Mouse (Mus musculus) neural tube, embryonic 10.5 days (tissue): ENCODE measurements around the gene Gm28048.

Source experiments
- DNase-seq: peaks from one replicate; pipeline ENCODE4 v3.0.0-alpha.2; 2017; ENCODE audit warnings: low spot score; ENCODE audit errors: extremely low spot score

The Gm28048 gene

DNA sequence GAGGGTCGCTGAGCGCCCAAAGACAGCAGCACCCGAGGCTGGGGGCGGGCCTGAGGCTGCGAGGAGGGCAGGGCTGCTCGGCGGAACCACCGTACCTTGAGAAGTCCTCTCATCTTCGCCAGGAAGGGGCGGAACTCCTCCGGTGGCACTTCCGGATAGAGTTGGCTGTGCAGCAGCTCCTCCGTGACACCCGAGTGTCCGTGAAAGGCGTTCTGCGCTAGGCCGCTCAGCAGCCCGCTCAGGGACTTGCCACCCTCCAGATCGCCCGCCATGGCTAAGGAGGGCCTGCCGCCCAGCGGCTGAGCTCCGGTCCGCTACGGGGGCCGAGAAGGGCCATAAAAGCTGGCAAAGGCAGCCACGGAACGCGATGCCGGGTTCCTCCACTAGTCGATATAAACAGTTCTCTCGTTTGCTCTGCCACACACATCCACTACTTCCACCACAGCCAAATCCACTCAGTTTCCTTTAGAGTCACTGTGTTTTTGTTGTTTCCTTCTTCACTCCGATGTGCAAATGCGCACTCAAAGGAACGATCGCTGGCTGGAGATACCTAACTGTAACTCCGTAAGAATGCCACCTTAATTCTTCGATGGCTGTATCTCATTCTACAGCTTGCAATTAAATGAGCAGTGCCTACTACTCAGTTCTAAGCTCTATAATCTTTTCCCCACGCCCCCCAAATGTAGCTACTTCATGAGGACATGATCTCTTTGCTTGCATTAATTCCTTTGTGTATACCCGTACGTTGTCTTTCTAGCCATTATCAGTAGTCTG is at the start of gene Gm28048, which contains the start of gene Commd1:
Gene Gm28048 (minus strand): TSS at position 107 of the 774 bp plus-strand sequence.
Gene Commd1 (minus strand): TSS at position 399 of the 774 bp plus-strand sequence.
- DNase-seq: peak; percentile 95

DNA sequence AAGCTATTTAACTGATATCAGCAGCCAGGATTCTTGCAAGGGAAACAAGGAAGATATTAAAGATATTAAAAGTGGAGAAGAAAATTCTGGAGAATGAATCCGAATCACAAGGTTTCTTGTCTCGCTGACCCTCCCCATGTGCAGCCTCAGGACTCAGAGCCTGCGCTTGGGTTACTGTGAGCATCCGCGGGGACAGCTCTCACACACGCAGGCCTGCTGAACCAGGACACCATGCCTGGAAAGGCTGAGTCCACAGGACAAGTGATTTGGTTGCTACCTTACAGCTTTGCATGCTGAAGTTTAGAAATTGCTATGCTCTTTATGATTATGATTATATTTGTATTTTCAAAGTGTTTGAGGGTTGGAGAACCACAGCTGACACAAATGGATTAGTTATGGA is 47.5 kb upstream of the Gm28048 start:
- no peak for DNase-seq

DNA sequence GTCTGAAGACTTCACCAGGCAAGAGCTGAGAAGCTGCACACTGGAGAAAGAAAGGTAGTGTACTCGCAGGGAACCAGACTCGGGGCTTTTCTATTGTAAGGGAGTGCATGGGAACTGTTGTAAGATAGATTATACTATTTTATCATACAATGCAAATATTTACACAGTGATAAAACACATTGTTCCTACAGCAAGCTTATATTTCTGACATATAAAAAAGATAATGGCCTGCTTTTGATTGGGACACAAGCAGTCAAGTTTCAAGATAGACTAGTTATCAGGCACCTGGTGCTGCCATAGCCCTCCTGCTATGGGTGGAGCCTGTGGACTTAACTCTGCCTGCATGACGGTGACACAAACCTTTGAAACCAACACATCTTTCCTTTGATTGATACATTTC is 47.1 kb upstream of the Gm28048 start:
- DNase-seq: no peak

DNA sequence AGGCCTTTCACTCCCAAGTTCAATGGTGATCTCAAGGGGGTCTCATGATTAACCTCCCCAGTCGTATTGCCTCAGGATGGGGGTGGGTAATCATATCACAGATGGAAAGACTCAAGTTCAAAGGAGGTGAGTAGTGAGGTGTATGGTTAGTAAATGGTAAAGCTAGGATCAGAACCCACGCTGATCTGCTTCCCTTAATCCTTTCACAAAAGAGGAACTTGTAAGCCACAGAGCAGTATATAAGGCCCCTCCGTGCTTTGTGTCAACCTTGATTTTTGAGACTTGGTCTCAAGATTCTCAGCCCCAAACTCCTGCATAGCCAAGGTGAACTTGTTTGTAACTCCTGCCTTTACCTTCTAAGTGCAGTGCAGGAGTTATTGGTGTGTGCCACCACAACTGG is 42.3 kb upstream of the Gm28048 start:
- no peak for DNase-seq

DNA sequence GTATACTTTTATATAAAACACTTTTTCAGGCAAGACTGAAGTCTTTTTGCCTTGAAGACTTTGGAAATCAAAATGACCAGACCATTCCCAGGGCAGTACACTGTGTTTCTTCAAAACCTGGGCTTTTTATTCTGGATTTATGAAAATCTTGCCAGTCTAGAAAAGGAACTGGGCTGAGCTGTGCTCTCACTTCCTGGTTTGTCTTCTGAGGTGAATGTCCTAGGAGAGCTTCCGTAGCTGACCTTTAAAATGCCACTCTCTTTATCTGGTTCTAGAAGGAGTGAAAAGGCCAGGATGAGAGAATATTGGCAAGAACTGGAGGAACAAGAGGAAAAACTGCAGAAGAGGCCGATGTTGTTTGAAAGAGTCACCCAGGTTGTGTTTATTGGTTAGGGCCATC is 41.3 kb upstream of the Gm28048 start:
- no peak for DNase-seq

DNA sequence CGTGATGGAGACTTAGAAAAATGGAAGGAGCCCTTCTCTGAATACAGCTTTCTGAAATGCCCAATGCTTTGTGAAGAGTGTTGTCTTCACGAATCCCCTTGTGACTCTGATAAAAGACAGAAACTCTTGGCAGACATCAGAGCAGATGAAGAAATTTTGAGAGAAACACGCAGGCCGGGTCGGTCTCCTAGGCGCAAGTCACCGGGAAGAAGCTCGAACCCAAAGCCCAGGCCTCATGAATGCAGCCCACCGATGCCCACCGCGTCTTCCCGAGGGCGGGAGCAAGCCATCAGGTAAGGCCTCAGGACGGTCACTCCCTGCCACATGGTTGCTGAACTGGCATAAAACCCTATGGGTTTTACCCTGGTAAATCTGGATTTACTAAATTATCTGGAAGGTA is 39.0 kb upstream of the Gm28048 start:
- DNase-seq: no peak

DNA sequence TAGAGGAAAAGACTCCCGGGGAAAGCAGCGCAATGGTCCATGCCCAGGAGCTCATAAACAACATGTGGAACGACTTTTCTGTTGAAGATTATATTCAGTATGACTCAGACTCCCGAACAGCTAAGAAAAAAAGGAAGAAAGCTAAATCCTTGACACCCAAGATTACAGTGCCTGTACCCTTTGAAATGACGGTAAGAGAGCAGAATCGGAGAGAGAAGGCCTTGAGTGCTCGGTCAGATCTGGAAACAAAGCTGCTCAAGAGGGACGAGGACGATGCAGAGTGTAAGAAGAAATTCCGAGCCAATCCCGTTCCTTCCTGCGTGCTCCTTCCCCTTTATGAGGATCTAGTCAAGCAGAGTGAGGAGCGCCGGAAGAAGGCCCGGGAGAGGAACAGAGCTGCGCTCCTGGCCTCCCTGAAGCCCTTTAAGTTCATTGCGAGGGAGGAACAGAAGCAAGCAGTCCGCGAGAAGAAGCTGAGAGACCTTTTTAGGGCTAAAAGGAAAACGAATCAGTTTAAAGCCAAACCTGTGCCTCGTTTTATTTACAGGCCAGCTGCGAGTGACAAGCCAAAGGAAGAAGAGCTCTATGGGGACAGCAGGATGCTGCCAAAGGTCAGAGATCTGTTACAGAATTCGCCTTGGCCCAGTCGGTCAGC is 38.4 kb upstream of the Gm28048 start:
- no peak for DNase-seq

DNA sequence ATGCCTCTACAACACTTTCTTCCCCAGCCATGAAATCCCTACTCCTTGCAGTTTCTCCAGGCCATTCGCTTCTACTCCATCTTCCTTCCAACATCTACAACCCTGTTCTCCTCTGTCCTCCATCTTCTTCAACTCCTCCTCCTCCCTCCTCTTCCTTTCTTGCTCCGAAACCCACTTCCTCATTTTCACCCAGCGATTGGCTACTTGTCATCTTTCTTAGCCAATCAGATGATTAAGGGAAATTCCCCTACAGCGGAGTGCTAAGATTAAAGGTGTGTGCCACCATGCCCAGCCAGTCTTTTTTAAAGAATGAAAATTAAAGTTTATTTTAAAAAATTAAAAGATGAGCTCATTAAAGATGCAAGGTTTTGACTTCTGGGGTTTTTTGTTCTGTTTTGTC is 36.1 kb upstream of the Gm28048 start:
- no peak for DNase-seq

DNA sequence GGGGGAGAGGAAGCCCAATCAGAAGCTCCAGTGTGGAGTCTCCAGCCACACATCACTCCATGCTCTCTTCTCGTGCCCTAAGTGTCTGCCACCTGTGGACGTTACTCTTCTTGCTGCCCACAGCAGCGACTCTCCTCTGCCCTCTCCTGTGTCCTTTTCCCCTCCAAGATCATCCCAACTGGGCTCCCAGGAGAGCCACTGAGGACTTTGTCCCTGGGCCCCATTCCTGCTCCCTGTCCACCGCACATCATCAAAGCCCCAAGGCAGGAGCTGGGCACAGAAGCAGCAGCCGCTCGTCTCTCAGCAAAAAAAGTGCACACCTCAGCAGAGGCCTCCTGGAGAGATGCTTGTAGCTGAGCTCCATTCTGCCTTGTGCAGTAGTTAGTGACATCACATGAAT is 33.1 kb upstream of the Gm28048 start:
- DNase-seq: no peak

DNA sequence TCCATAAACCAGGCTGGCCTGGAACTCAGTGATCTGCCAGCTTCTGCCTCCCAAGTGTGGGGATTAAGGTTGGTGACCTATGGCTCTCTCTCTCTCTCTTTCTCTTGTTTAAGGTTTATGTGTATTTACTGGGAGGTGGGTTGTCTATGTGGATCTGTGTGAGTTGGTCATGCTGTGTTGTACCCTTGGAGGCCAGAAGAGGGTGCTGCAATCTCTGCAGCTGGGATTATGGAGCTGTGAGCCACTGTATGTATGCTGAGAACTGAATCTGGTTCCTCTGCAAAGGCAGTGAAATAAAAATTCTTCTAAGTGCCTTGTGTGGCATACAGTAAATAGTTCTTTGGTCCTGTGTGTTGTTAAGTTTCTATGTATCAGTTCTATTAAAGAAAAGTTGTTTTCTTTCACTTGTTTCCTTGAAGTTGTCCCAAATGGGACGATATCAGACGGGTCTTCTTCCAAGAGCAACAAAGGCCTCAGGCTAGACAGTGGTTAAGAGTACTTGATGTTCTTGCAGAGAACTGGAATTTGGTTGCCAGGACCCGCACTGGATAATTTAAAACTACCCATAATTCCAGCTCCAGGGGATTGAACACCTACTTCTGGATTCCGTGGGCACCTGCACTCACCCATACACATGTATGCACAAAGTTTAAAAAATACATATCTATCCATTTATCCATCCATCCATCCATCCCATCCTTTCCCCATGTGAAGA is 31.8 kb upstream of the Gm28048 start:
- DNase-seq: no peak

DNA sequence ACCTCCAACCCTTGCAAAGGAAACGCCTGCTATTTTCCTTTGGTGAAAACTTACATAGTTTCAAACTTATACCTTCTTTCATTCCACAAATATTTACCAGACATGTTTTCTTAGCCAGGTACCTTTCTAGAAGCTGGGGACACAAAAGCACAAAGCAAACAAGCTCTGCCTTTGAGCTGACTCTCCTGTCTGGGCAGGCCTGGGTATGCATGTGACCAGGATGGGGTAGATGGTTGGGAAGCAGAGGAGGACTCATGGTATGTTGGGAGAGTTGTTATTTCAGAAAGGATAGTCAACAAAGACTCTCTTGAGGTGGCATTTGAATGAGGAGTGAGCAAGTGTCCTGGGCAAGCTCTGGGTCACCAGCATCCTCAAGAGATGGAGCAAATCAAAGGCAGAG is 31.2 kb upstream of the Gm28048 start:
- DNase-seq: no peak

DNA sequence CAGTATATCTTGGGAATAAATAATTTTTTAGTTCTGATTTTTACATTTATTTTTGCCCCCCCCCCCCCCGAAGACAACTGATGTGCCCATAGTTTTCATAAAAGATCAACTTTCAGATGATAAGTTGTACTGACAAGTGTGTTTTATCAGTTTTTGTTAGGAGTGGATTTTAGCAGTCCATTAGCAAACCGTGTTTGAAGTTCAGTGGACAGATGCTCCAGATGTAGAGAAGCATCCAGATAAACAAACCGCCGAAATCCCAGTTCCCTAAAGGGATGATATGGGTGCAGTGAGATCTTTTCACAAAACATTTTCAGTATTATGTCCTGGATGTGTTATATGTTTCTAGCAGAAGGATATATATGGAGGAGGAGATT is 26.9 kb upstream of the Gm28048 start:
- no peak for DNase-seq

DNA sequence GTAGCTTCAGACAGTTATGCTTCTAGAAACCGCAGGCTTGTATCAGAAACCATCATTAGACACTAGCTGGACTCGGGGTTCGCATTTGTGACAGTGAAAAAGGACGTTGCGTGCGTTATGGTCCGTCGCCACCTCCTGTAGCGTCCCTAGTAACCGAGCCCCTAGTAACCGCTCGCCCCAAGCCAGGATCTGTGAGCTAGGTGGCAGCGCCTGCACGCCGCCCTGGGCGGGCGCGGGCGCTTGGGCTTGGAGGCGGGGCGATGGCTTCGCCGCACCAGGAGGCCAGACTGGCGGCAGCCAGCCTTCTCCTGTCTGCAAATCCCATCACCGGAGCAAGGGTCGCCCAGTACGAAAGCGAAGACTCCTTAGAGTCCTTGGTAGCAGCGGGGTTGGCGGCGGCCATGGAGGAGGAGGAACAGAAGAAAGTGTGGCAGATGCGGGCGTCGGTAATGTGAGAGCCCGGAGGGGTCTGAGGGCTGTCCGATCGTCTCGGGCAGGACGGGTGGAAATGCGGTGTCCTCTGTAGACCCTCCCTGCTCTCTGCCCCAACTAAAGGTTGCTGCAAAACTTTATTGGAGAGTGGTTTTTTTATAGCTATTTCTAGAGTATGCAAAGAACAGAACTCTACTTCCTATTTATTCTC is 26.4 kb upstream of the Gm28048 start:
- DNase-seq: peak; percentile 89

DNA sequence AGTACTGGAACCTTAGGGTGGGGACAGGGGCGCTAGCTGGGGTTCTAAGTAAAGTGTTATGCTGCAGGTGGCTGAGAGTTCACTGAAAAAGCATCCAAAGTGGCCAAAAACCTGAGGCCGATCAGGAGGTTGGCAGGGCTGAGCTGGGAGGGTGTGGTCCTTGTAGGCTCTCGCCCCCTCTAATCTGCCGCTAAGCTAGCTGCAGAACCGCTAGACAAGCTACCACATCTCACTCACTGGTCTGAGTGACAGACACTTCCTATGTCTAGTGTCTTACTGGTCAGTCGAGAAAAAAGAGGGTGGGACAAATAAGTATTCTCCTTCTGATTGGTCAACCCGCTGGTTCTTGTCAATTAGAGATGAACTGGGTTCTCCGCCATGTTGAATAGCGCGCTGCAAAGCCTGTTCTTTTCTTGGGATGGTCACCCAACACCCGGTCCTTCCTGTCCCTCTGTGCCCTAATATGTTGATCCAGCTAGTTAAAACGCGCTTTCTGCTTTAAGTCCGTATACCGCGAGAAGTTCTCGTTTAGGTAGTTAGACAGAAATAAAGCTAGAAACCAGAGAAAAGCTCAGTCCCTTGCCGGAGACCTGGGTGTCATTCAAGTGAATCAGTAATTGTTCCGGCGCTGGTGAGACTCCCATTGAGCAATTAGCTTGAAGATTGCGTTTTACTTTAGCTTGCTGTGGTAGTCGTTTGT is 25.7 kb upstream of the Gm28048 start, which contains the start of gene Fam161a:
Gene Fam161a (plus strand): TSS at position 51 of the 700 bp plus-strand sequence.
- peak; percentile 77 for DNase-seq

DNA sequence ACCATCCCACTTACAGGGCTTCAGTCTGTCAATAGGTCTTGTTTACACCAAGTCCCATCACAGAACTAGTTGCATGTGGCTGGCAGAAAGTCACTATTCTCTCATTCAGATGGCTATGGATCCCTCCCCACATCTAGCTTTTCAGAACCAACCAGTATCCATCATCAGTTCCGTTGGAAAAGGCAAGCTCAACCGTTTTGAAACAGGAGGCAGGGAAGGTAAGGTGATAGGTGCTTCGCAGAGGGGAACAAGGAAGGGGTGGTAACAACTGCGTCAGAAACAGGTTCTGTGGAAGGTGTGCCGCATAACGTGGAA is 25.2 kb upstream of the Gm28048 start:
- DNase-seq: no peak

DNA sequence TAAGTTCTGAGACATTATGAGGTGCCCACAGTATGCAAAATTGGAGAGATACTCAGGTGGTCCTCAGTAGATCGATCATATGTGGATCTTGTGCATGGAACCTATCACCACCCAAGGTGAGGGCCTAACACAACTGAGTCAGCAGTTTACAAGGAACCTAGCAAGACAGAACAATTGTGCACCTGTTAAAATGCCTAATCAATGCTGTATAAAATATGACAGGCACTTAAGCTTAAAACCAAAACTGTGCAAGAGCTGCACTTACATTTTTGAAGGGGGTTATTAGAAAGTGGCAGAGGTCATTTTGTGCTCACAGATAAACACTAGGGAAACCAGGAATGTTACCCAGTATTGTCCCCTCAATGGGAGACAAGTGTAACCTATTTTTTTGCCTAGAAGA is 23.4 kb upstream of the Gm28048 start:
- no peak for DNase-seq

DNA sequence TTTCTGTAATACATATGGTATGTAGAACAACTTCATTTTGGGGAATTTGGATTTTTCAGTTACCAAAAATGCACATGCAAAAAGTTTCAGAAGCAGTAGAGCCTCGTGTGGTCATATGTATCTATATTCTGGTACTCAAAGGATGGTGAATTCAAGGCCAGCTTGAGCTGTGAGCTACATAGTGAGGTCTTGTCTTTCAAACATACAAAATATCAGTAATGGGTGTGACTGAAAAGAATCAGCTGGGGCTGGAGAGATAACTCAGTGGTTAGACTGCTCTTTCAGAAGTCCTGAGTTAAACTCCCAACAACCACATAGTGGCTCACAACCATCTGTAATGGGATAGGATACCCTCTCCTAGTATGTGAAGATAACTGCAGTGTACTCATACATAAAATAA is 16.4 kb upstream of the Gm28048 start:
- no peak for DNase-seq

DNA sequence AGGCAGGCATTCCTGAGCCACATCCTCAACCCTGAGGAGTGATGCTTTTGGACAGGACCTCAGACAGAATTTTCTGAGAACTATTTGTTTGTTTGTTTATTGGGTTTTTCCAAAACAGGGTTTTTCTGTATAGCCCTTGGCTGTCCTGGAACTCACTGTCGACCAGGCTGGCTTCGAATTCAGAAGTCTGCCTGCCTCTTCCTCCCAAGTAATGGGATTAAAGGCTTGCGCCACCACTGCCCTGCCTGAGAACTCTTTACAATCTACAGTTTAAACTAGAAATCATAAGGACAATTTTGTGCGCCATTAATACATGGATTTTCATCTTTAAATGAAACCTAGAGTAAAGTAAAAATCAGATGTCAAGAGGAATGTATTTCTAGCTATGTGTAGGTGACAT is 13.6 kb upstream of the Gm28048 start:
- DNase-seq: no peak

DNA sequence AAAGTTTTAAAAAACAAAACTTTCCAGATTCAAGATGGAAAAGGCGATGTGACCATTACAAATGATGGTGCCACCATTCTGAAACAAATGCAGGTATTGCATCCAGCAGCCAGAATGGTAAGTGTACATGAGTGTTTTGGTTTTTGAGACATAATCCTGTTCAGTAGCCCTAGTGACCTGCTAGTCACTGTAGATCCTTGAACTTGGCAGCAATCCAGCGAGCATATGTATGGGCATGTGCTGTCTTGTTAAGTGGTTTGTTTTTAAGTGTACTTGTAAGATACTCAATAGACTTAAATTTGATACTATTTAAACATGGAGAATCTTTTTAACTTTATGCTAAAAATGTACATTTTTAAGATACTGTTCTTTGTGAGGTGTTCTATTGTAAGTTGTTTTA is 12.4 kb upstream of the Gm28048 start:
- DNase-seq: no peak

DNA sequence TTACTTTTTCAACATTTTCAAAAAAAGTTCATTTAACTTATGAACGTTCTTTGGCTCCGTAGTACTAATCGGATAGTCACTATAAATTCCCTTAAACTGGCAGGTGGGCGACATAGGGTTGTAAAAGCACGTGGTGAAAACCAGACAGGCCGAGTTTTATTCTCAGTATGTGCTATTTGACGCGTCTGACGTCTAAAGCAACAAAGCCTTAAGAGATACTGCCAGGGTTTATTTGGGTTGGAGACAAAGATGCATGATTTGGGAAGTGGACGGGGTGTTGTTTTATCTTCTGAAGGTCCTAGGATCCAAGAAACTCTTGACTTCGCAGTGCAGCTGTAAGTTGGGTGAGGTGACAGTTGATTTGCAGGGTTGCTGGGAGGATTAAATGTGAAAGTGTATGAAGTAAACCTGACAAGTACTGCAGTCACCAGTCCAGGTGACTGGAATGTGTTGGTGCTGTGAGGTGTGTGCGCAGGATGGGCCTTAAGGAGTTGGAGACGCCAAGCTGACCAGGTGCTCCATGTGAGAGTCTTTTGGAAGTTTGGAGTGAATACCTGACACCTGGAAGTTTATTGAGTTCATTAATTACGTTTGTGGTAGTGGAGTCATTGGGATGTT is 9.4 kb upstream of the Gm28048 start:
- DNase-seq: no peak
